Mouse (Mus musculus) hindbrain, embryonic 16.5 days (tissue): ENCODE measurements around the gene Isg20. TPM values are rescaled to one million over a fixed set of nuclear protein-coding genes. Genes with fewer than 3 reads are reported as not detected.

Source experiments
- ATAC-seq: fragments of 200-750 bp; cut with Nextera tagmentation; 2 replicates; pipeline ENCODE4 v1.8.0; 2017; ENCODE audit warnings: moderate TSS enrichment, moderate library complexity
- H3K27ac ChIP-seq: fragments of 300-500 bp; sonication (generic); 2 replicates; pipeline ENCODE4 v1.5.1; 2014; ENCODE audit warnings: low read depth, mild to moderate bottlenecking, control low read depth, low read length, moderate library complexity
- H3K27me3 ChIP-seq: fragments of 300-500 bp; sonication (generic); replicated peaks from 2 replicates; pipeline ENCODE4 v1.6.1; 2014; ENCODE audit warnings: low read length; ENCODE audit not compliant: control insufficient read depth, insufficient read depth
- H3K36me3 ChIP-seq: fragments of 300-500 bp; sonication (generic); 2 replicates; pipeline ENCODE4 v1.6.1; 2014; ENCODE audit warnings: mild to moderate bottlenecking, low read length, moderate library complexity, mixed read lengths; ENCODE audit not compliant: control insufficient read depth, insufficient read depth
- H3K4me1 ChIP-seq: fragments of 300-500 bp; sonication (generic); 2 replicates; pipeline ENCODE4 v1.6.1; 2014; ENCODE audit warnings: low read depth, low read length; ENCODE audit not compliant: control insufficient read depth, insufficient read depth
- H3K4me2 ChIP-seq: fragments of 300-500 bp; sonication (generic); 2 replicates; pipeline ENCODE4 v1.6.1; 2014; ENCODE audit warnings: mild to moderate bottlenecking, low read length, control low read depth, moderate library complexity
- H3K4me3 ChIP-seq: fragments of 300-500 bp; sonication (generic); 2 replicates; pipeline ENCODE4 v1.5.1; 2014; ENCODE audit warnings: mild to moderate bottlenecking, low read length, control low read depth, moderate library complexity
- H3K9ac ChIP-seq: fragments of 300-500 bp; sonication (generic); 2 replicates; pipeline ENCODE4 v1.6.1; 2014; ENCODE audit warnings: low read depth, mild to moderate bottlenecking, control low read depth, low read length, moderate library complexity
- H3K9me3 ChIP-seq: fragments of 300-500 bp; sonication (generic); 2 replicates; pipeline ENCODE4 v1.6.1; 2014; ENCODE audit warnings: mild to moderate bottlenecking, low read length, moderate library complexity; ENCODE audit not compliant: control insufficient read depth
- WGBS: fragments of 180-500 bp; shearing (Covaris S2); extraction: QIAGEN DNeasy Blood & Tissue Kit; methylation state at CpG from one replicate; pipeline ENCODE4 v1.1.7; 2014; 5-methylcytosine and 5-hydroxymethylcytosine counted together
- polyA plus RNA-seq: library from polyadenylated mRNA; unstranded; fragments of >200 nt; fragmentation: Nextera tagmentation; extraction: Ambion mirVana; gene quantifications from 2 replicates; pipeline ENCODE4 v1.2.1, GENCODE M21; 2015

Isg20 gene
- polyA plus RNA-seq: 1.6 and 2.1 TPM in 2 replicates

GRCm38 (mm10) chr7:78912974-78913474 lies at the start of gene Isg20:
Gene Isg20 (plus strand): TSS chr7:78913424.
- no peak within 1 kb of the TSS for H3K27ac ChIP-seq

GRCm38 (mm10) chr7:78863796-78864445 lies 49.3 kb upstream of the Isg20 start:
- WGBS: 79% methylated on average over 7 of the region's 7 CpGs
- no peaks in the 10 kb centered on the region for H3K27me3 ChIP-seq
- no peak for ATAC-seq
- H3K9ac ChIP-seq: no peak overlapping the region
- no peaks in the 10 kb centered on the region for H3K9me3 ChIP-seq
- H3K4me3 ChIP-seq: no peak overlapping the region
- H3K36me3 ChIP-seq: no peaks in the 10 kb centered on the region
- H3K4me1 ChIP-seq: no peaks in the 10 kb centered on the region
- no peak overlapping the region for H3K4me2 ChIP-seq
- H3K27ac ChIP-seq: no peak overlapping the region

More at GRCm38 (mm10) chr7:78912974-78913474, at the start of gene Isg20:
- Histone ChIP-seq H3K9me3 (no peaks in the 10 kb centered on the region), H3K4me2 (peak within 1 kb of the TSS; percentile 49), H3K4me1 (peaks cover 8% of the 10 kb centered on the region), H3K36me3 (0 out of 2 replicates have a peak, but pooled peaks cover 2% of the 10 kb centered on the region), H3K27me3 (no peaks in the 10 kb centered on the region), H3K9ac (peak within 1 kb of the TSS; percentile 25), H3K4me3 (peak within 1 kb of the TSS; percentile 18; the same call in 1 of the 2 replicates)
- no peak for ATAC-seq
- 62% methylated on average over 5 of the region's 5 CpGs for WGBS

GRCm38 (mm10) chr7:78864446-78864802 lies 48.8 kb upstream of the Isg20 start:
- Histone ChIP-seq H3K9me3 (no peaks in the 10 kb centered on the region), H3K4me1 (no peaks in the 10 kb centered on the region), H3K27ac (no peak overlapping the region), H3K4me3 (no peak overlapping the region), H3K27me3 (no peaks in the 10 kb centered on the region), H3K36me3 (no peaks in the 10 kb centered on the region), H3K9ac (no peak overlapping the region), H3K4me2 (no peak overlapping the region)
- WGBS: 89% methylated on average over 4 of the region's 4 CpGs
- ATAC-seq: no peak

GRCm38 (mm10) chr7:78865212-78865949 lies 47.8 kb upstream of the Isg20 start:
- no peak overlapping the region for H3K27ac ChIP-seq
- H3K4me2 ChIP-seq: no peak overlapping the region
- no peaks in the 10 kb centered on the region for H3K4me1 ChIP-seq
- no peaks in the 10 kb centered on the region for H3K9me3 ChIP-seq
- H3K4me3 ChIP-seq: no peak overlapping the region
- no peak for ATAC-seq
- no peaks in the 10 kb centered on the region for H3K36me3 ChIP-seq
- H3K9ac ChIP-seq: no peak overlapping the region
- H3K27me3 ChIP-seq: no peaks in the 10 kb centered on the region
- WGBS: 68% methylated on average over 12 of the region's 12 CpGs

GRCm38 (mm10) chr7:78868731-78869130 lies 44.5 kb upstream of the Isg20 start:
- no peaks in the 10 kb centered on the region for H3K4me1 ChIP-seq
- no peak overlapping the region for H3K9ac ChIP-seq
- no peak overlapping the region for H3K27ac ChIP-seq
- H3K36me3 ChIP-seq: no peaks in the 10 kb centered on the region
- no peak overlapping the region for H3K4me2 ChIP-seq
- no peak for ATAC-seq
- H3K9me3 ChIP-seq: no peaks in the 10 kb centered on the region
- WGBS: 67% methylated on average over 5 of the region's 5 CpGs
- no peaks in the 10 kb centered on the region for H3K27me3 ChIP-seq
- H3K4me3 ChIP-seq: no peak overlapping the region

GRCm38 (mm10) chr7:78872366-78872765 lies 40.9 kb upstream of the Isg20 start:
- Histone ChIP-seq H3K9me3 (no peaks in the 10 kb centered on the region), H3K4me2 (no peak overlapping the region), H3K27ac (no peak overlapping the region), H3K4me3 (no peak overlapping the region), H3K4me1 (no peaks in the 10 kb centered on the region), H3K36me3 (no peaks in the 10 kb centered on the region), H3K9ac (no peak overlapping the region), H3K27me3 (no peaks in the 10 kb centered on the region)
- WGBS: 81% methylated on average over 6 of the region's 6 CpGs
- ATAC-seq: no peak

- H3K4me2 ChIP-seq: no peak overlapping the region
- H3K9ac ChIP-seq: no peak overlapping the region
- WGBS: 78% methylated on average over 5 of the region's 5 CpGs
- H3K27ac ChIP-seq: no peak overlapping the region
- H3K9me3 ChIP-seq: no peaks in the 10 kb centered on the region
- H3K36me3 ChIP-seq: no peaks in the 10 kb centered on the region
- H3K4me1 ChIP-seq: no peaks in the 10 kb centered on the region
- H3K27me3 ChIP-seq: no peaks in the 10 kb centered on the region
- ATAC-seq: no peak
- no peak overlapping the region for H3K4me3 ChIP-seq
Measured at GRCm38 (mm10) chr7:78872831-78873230, 40.4 kb upstream of the Isg20 start.

GRCm38 (mm10) chr7:78881607-78882468 lies 31.4 kb upstream of the Isg20 start:
- Histone ChIP-seq H3K9me3 (no peaks in the 10 kb centered on the region), H3K36me3 (no peaks in the 10 kb centered on the region), H3K4me2 (peak overlapping the region; percentile 77), H3K27me3 (no peaks in the 10 kb centered on the region), H3K4me3 (peak overlapping the region; percentile 64), H3K4me1 (peaks cover 31% of the 10 kb centered on the region), H3K9ac (peak overlapping the region; percentile 74), H3K27ac (peak overlapping the region; percentile 85)
- 9% methylated on average over 14 of the region's 16 CpGs for WGBS
- no peak for ATAC-seq

GRCm38 (mm10) chr7:78882469-78882837 lies 30.8 kb upstream of the Isg20 start:
- peaks cover 37% of the 10 kb centered on the region for H3K4me1 ChIP-seq
- ATAC-seq: peak; percentile 82
- no peaks in the 10 kb centered on the region for H3K36me3 ChIP-seq
- no peaks in the 10 kb centered on the region for H3K9me3 ChIP-seq
- WGBS: 2% methylated on average over 21 of the region's 23 CpGs
- peak overlapping the region; percentile 85 for H3K27ac ChIP-seq
- no peaks in the 10 kb centered on the region for H3K27me3 ChIP-seq
- peak overlapping the region; percentile 77 for H3K4me2 ChIP-seq
- H3K4me3 ChIP-seq: peak overlapping the region; percentile 64
- peak overlapping the region; percentile 74 for H3K9ac ChIP-seq
